Mouse (Mus musculus): Measurements from ENCODE around the gene Gm5458.
"Not testable (repeated sequence)": the region's sequence is repeated elsewhere in the genome, so short reads cannot be mapped to it uniquely, and the experiment has no call there.

Gm5458 gene

DNA sequence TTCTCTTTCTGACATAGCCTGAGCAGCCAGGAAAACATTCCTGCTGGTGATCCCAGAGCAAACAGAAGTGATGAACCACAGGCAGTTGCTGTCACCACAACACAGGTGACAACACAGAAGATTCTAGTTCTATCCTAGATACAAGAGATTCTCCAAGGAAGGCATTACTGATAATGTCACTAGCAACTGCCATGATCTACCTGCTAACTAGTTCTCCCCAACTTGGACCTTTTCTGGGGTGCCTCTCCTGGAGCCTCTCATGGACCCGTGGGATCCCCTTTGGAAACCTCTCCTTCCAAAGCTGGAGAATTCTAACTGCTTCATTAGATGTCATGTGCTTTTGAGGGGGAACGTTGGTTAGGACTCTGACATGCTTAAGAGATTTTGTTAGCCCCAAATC lies at the start of gene Gm5458:
Gm5458 (minus strand) TSS at position 101 of the 400 bp plus-strand sequence.
- not testable (repeated sequence) for DNase-seq

DNA sequence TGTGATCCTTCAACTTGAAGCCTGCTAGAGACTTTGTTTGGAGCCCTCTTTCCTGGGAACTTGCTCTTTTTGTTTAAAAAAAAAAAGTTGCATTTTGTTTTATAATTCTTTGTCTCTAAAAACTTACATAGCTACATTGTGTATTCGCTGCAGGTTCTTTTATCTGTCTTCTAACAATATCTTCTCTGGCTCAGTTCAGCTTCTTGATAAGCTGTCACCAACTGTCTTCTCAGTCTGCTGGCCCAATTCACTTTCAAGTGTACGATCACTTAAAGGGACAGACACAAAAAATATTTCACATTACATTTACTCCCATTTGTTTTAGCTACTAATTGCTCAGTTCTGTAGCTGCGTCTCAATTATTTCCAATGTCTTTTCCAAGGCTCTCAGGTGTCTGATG lies 43.9 kb upstream of the Gm5458 start:
- DNase-seq = no peak

DNA sequence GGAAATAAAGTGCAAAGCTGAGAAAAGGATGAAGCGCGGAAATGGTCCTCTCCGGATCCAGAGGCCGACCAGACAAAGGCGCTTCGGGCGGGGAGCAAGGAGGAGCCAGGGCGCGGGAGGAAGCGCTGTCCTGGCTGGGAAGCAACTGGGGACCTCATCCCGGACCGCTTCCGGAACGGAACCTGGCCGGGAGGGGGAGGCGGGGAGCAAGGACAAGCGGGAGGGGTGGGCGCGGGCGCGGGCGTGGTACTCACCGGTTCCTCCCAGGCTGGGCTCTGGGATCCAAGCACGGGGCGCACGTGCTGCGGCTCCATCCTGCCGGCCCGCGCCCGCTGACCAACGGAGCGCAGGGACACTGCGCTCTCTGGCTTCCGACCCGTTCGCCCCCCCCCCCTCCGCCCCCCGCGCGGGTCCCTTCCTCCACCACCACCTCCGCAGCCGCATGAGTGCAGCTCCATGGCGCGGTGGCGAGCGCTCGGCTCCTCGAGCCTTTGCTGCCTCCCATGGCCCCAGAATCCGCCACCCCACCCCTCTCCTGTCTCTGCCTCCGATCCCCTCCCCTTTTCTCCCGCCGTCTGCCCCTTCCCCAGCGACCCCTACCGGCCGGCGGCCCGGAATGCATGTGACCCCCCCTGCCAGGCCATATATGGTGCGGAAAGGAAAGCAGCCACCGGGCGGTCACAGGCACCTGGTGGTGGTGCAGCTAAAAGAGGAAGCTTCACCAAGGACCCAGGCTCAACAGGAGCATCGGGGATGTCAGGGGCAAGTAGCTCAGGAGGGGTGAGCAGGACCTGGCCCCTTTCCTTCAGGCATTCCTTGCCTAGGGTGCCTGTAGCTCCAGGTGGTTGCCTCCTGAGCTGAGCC lies 17.3 kb downstream of the Gm5458 start, which contains the start of gene Gm2237:
Gm2237 (minus strand) TSS at position 332 of the 864 bp plus-strand sequence.
- peak; percentile 30 to 47 for DNase-seq

DNA sequence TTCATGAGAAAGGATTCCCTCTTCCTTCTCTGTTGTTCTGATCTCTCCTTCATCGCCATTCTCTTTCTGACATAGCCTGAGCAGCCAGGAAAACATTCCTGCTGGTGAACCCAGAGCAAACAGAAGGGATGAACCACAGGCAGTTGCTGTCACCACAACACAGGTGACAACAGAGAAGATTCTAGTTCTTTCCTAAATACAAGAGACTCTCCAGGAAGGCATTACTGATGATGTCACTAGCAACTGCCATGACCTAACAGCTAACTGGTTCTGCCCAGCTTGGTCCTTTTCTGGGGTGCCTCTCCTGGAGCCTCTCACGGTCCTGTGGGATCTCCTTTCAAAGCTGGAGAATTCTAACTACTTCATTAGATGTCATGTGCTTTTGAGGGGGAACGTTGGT lies 52.5 kb downstream of the Gm5458 start, which contains the start of gene Gm2244:
Gm2244 (minus strand) TSS at position 101 of the 400 bp plus-strand sequence.
- not testable (repeated sequence) for DNase-seq
